In genomic region chr6:124919695-124920317, GRCm38 (mm10) we compare ENCODE assay signal across 8 mouse cellular contexts. TPM values are rescaled to one million over a fixed set of nuclear protein-coding genes. Genes with fewer than 3 reads are reported as not detected.
A peak's percentile ranks its signal among the peaks of the same experiment; 100 is the strongest.
DNase-seq lines count a peak whose midpoint lies in the region; TF ChIP-seq lines count a peak whose summit lies in the region.

Gene Ptms, minus strand, starts transcription at chr6:124920103.

- TF ChIP-seq POLR2A in cortical plate, adult 2 months (IDR thresholded peaks at IDR 0.05; ENCODE audit: extremely low read depth, insufficient read depth, low read length): no peak

- H3K4me1 ChIP-seq in cortical plate, adult 2 months (ENCODE audit: control insufficient read depth, insufficient read depth, low read length): peaks cover 3% of the 10 kb centered on the region

- H3K4me3 ChIP-seq in cortical plate, adult 2 months (ENCODE audit: insufficient read depth, low read length): peak within 1 kb of the TSS; percentile 19
- peak within 1 kb of the TSS; percentile 42 for H3K4me3 ChIP-seq in left cerebral cortex, adult 2 months
- H3K4me3 ChIP-seq in macrophage (ENCODE audit: inconsistent target): no peak within 1 kb of the TSS

- H3K27ac ChIP-seq in cortical plate, adult 2 months (ENCODE audit: insufficient read depth, low read length): peak within 1 kb of the TSS; percentile 89
- H3K27ac ChIP-seq in left cerebral cortex, adult 2 months: peak within 1 kb of the TSS; percentile 89
- peak within 1 kb of the TSS; percentile 75 for H3K27ac ChIP-seq in macrophage

- no peak for TF ChIP-seq CTCF in cortical plate, adult 2 months (IDR thresholded peaks at IDR 0.05; ENCODE audit: extremely low read depth, insufficient read depth, low read length)
- TF ChIP-seq CTCF in left cerebral cortex, adult 2 months (IDR thresholded peaks at IDR 0.05): no peak

- intact Hi-C loops in left cerebral cortex, adult 2 months (cut with DNase I): loop anchor here (5.0 kb wide), 1 partner anchor 167 kb away; no protein-coding TSS in a partner anchor

- peaks cover 23% of the 10 kb centered on the region for H3K79me2 ChIP-seq in macrophage (ENCODE audit: inconsistent target)

- peak; percentile 99 for DNase-seq in ZHBTc4 (ENCODE audit: low read depth, low spot score)
- DNase-seq in gastrocnemius, postnatal 10 days: peak; percentile 92
- peak; percentile 96 for DNase-seq in hindlimb bud, embryonic 11.5 days (ENCODE audit: extremely low spot score, low read depth, low spot score)
- peak; percentile 87 to 92 for DNase-seq in left cerebral cortex, adult 2 months (ENCODE audit: extremely low spot score in 1 of 2, low spot score in 2 of 2)
- DNase-seq in right cerebral cortex, adult 18-20 months: peak; percentile 96
- peak; percentile 98 for DNase-seq in yolk sac, embryonic 10.5 days (ENCODE audit: low spot score)

- 33% methylated on average over 11 of the region's 13 CpGs for WGBS in macrophage (ENCODE audit: missing documents)

- H3K36me3 ChIP-seq in macrophage (ENCODE audit: inconsistent target): peaks cover 9% of the 10 kb centered on the region; the same call in 1 of the 2 replicates

RNA-seq across cellular contexts. Expression of gene Ptms, which starts in this region (rescaled TPM):
- polyA plus RNA-seq in cortical plate, adult 2 months (2012; rRNA removed): 1,375 and 1,380 TPM in 2 replicates
- total RNA-seq in gastrocnemius, postnatal 10 days (2021): 100 to 1,000 TPM; 273 to 298 TPM
- 100 to 1,000 TPM; 845 to 926 TPM for total RNA-seq in left cerebral cortex, adult 2 months (2021)
- total RNA-seq in macrophage (2018; cell fraction: chromatin; rRNA removed): 100 to 1,000 TPM in 24 of 26 experiments, 10 to 100 TPM in 2; 64.6 to 536 (median 324) TPM
- 1,000 to 10,000 TPM; 1,151 to 2,439 (median 1,695) TPM for total RNA-seq in macrophage (2018; cell fraction: cytosol; rRNA removed)
- 1,000 to 10,000 TPM in 7 of 26 experiments, 100 to 1,000 TPM in 19; 360 to 1,431 (median 727) TPM for total RNA-seq in macrophage (2018; cell fraction: nucleus; rRNA removed)
- polyA plus RNA-seq in macrophage (2018): 540 to 1,227 TPM (median 1,212 TPM) in 3 replicates
